Mouse (Mus musculus) embryonic facial prominence, embryonic 11.5 days (tissue): ENCODE data around the gene Hectd1. TPM values are rescaled to one million over a fixed set of nuclear protein-coding genes. Genes with fewer than 3 reads are reported as not detected.

Experiments
- ATAC-seq: fragments of 200-750 bp; cut with Nextera tagmentation; replicated peaks from 2 replicates; pipeline ENCODE4 v1.8.0; 2017; ENCODE audit warnings: low read depth; ENCODE audit not compliant: insufficient number of reproducible peaks, low FRiP score, low TSS enrichment
- DNase-seq: peaks from one replicate; pipeline ENCODE4 v3.0.0-alpha.2; 2015; ENCODE audit warnings: low spot score
- H3K27ac ChIP-seq: fragments of 300-500 bp; sonication (generic); replicated peaks from 2 replicates; pipeline ENCODE4 v1.5.1; 2014; ENCODE audit warnings: mild to moderate bottlenecking, low read depth, low read length, control low read depth
- H3K27me3 ChIP-seq: fragments of 300-500 bp; sonication (generic); 2 replicates; pipeline ENCODE4 v1.6.1; 2014; ENCODE audit warnings: mild to moderate bottlenecking, low read length, moderate library complexity, mixed read lengths; ENCODE audit not compliant: control insufficient read depth, insufficient read depth
- H3K36me3 ChIP-seq: fragments of 300-500 bp; sonication (generic); replicated peaks from 2 replicates; pipeline ENCODE4 v1.6.1; 2014; ENCODE audit warnings: low read depth, mild to moderate bottlenecking, low read length, moderate library complexity, mixed read lengths; ENCODE audit not compliant: control insufficient read depth, insufficient read depth
- H3K4me1 ChIP-seq: fragments of 300-500 bp; sonication (generic); 2 replicates; pipeline ENCODE4 v1.6.1; 2014; ENCODE audit warnings: low read length, mixed read lengths; ENCODE audit not compliant: control insufficient read depth, insufficient read depth
- H3K4me2 ChIP-seq: fragments of 300-500 bp; sonication (generic); 2 replicates; pipeline ENCODE4 v1.6.1; 2014; ENCODE audit warnings: low read depth, mild to moderate bottlenecking, control low read depth, low read length, moderate library complexity
- H3K4me3 ChIP-seq: fragments of 300-500 bp; sonication (generic); 2 replicates; pipeline ENCODE4 v1.5.1; 2014; ENCODE audit warnings: low read depth, low read length, control low read depth
- H3K9ac ChIP-seq: fragments of 300-500 bp; sonication (generic); replicated peaks from 2 replicates; pipeline ENCODE4 v1.6.1; 2014; ENCODE audit warnings: mild to moderate bottlenecking, control low read depth, low read length
- H3K9me3 ChIP-seq: fragments of 300-500 bp; sonication (generic); replicated peaks from 2 replicates; pipeline ENCODE4 v1.6.1; 2016; ENCODE audit warnings: mild to moderate bottlenecking, low read length, inconsistent platforms, mixed read lengths; ENCODE audit not compliant: control insufficient read depth
- WGBS: fragments of 180-500 bp; shearing (Covaris S2); extraction: QIAGEN DNeasy Blood & Tissue Kit; methylation state at CpG from one replicate; pipeline ENCODE4 v1.1.7; 2014; 5-methylcytosine and 5-hydroxymethylcytosine counted together
- polyA plus RNA-seq: library from polyadenylated mRNA; unstranded; fragments of >200 nt; fragmentation: Nextera tagmentation; extraction: Ambion mirVana; gene quantifications from 2 replicates; pipeline ENCODE4 v1.2.1, GENCODE M21; 2014

Hectd1 gene
- polyA plus RNA-seq, 1 experiment from 2014 or later, result 33.7 TPM

DNA sequence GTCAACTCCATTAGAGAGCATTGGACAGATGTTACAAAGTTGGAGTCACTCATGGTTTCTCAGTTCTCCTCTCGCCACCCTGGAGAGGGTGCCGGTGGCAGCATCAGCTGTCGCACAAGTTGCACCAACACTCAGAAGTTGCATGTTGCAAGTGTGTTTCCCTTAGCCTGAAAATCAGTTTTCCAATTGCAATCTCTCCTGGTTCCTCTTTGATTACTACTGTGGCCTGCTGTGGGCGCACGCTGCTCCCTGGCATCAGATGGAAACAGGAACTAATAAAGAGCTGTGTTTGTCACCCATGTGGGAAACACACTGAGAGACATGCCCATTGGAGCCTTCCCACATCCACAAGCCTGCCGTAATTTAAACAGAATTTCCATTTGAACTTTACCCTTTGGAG, 110.7 kb downstream of the Hectd1 start:
- H3K4me2 ChIP-seq, result no peak overlapping the region
- DNase-seq (no peak), ATAC-seq (no peak)
- 84% methylated on average over 6 of the region's 6 CpGs for WGBS
- no peaks in the 10 kb centered on the region for H3K27me3 ChIP-seq
- no peaks in the 10 kb centered on the region for H3K36me3 ChIP-seq
- no peak overlapping the region for H3K4me3 ChIP-seq
- no peak overlapping the region for H3K9ac ChIP-seq
- no peak overlapping the region for H3K27ac ChIP-seq
- no peaks in the 10 kb centered on the region for H3K4me1 ChIP-seq
- no peaks in the 10 kb centered on the region for H3K9me3 ChIP-seq

GRCm38 (mm10) chr12:51712685-51713084, 116.7 kb downstream of the Hectd1 start:
- no peaks in the 10 kb centered on the region for H3K9me3 ChIP-seq
- no peak overlapping the region for H3K4me3 ChIP-seq
- no peak for ATAC-seq
- no peak overlapping the region for H3K4me2 ChIP-seq
- H3K9ac ChIP-seq, result no peak overlapping the region
- no peaks in the 10 kb centered on the region for H3K36me3 ChIP-seq
- no peaks in the 10 kb centered on the region for H3K4me1 ChIP-seq
- DNase-seq, result no peak
- WGBS, result 72% methylated on average over 1 of the region's 1 CpGs
- no peaks in the 10 kb centered on the region for H3K27me3 ChIP-seq
- no peak overlapping the region for H3K27ac ChIP-seq

GRCm38 (mm10) chr12:51710154-51710553, 119.2 kb downstream of the Hectd1 start:
- 59% methylated on average over 5 of the region's 5 CpGs for WGBS

GRCm38 (mm10) chr12:51709741-51710140, 119.6 kb downstream of the Hectd1 start:
- no peaks in the 10 kb centered on the region for H3K27me3 ChIP-seq
- H3K4me3 ChIP-seq, result no peak overlapping the region
- no peak for ATAC-seq
- H3K9ac ChIP-seq, result no peak overlapping the region
- WGBS, result 76% methylated on average over 3 of the region's 3 CpGs
- H3K36me3 ChIP-seq, result no peaks in the 10 kb centered on the region
- H3K4me2 ChIP-seq, result no peak overlapping the region
- no peak overlapping the region for H3K27ac ChIP-seq
- no peaks in the 10 kb centered on the region for H3K4me1 ChIP-seq
- DNase-seq, result no peak
- no peaks in the 10 kb centered on the region for H3K9me3 ChIP-seq

More at GRCm38 (mm10) chr12:51710154-51710553, 119.2 kb downstream of the Hectd1 start:
- Histone ChIP-seq H3K4me2 (no peak overlapping the region), H3K9ac (no peak overlapping the region), H3K27me3 (no peaks in the 10 kb centered on the region), H3K27ac (no peak overlapping the region), H3K9me3 (no peaks in the 10 kb centered on the region), H3K36me3 (no peaks in the 10 kb centered on the region), H3K4me1 (no peaks in the 10 kb centered on the region), H3K4me3 (no peak overlapping the region)
- ATAC-seq (no peak), DNase-seq (no peak)

DNA sequence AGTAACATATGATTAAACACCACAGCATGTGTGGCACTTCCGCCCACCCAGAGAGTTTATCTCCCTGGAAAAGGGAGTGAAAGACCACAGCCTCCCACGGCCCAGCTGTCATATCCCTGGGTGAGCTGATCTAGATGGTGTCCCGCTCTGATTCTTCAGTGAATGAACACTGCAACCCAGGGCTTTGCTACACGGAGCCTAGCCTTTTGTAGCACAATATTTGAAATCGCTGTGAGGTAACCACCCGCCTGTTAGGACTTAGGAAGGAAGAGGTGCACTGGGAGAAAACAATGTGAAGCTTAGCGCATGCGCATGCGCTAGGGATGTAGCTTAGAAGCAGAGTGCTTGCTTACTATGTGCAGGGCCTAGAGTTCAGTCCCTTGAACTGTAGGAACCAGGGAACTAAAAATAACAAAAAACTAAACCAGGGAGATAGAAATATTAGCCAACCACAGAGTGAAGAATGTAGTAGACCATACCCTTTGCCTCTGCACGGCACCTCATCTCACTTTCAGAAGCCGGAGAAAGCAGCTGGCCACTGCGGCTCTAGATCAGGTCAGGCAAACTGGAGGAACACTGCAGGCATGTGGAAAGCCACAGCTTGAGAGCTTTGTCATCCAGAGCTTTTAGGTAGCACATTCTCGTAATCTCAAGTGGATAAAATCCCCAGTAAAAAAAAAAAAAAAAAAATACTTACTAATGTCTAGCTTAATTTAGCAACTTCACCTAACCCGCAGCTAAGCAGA, 120.2 kb downstream of the Hectd1 start:
- Histone ChIP-seq H3K36me3 (no peaks in the 10 kb centered on the region), H3K4me3 (no peak overlapping the region), H3K9ac (no peak overlapping the region), H3K9me3 (no peaks in the 10 kb centered on the region), H3K27ac (no peak overlapping the region), H3K4me2 (no peak overlapping the region), H3K4me1 (no peaks in the 10 kb centered on the region), H3K27me3 (no peaks in the 10 kb centered on the region)
- whole genome bisulfite sequencing, result 70% methylated on average over 14 of the region's 14 CpGs
- ATAC-seq (no peak), DNase-seq (no peak)

GRCm38 (mm10) chr12:51706673-51707235, 122.6 kb downstream of the Hectd1 start:
- Histone ChIP-seq H3K27ac (no peak overlapping the region), H3K4me2 (no peak overlapping the region), H3K9ac (no peak overlapping the region), H3K4me1 (no peaks in the 10 kb centered on the region), H3K4me3 (no peak overlapping the region), H3K36me3 (no peaks in the 10 kb centered on the region), H3K27me3 (no peaks in the 10 kb centered on the region), H3K9me3 (no peaks in the 10 kb centered on the region)
- no peak for DNase-seq
- 80% methylated on average over 5 of the region's 5 CpGs for WGBS
- ATAC-seq, result no peak

DNA sequence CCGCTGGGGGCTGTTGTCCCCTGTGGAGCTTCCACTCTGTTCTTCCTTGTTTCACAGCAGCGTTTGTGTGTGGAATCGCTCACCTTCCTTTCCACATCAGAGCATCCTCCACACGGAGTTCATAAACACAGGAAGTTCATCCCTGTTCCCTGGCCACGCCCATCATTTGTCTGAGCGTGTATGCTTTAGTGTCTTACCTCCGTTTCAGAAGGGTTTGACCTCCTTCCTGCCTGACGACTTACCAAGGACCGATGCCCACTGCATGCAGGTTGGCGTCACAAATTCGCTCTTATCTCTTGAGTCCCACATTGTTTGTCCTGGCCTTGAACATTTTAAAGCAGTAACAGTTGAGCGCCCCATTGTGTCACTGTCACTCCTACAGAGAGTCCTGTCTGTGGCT, 123.6 kb downstream of the Hectd1 start:
- no peak for DNase-seq
- ATAC-seq, result no peak
- no peaks in the 10 kb centered on the region for H3K27me3 ChIP-seq

DNA sequence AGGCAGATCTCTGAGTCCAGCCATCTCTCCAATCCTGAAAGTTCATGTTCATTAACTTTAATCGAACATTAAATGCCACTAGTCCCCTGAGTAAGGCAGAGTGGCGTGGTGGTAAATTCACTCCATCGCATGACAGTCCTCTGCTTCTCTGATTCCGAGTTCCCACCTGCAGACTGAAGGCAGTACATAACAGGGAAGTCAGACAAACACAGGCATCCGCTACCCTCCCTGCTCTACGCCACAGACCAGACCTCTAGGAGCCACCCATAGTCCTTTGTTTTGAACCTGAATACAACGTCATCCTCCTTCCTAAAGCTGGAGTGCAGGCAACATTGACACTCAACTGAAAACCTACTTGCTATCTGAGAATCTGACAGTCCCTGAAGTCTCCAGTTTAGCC, 124.8 kb downstream of the Hectd1 start:
- no peak overlapping the region for H3K27ac ChIP-seq
- H3K36me3 ChIP-seq, result no peaks in the 10 kb centered on the region
- no peaks in the 10 kb centered on the region for H3K9me3 ChIP-seq
- H3K4me3 ChIP-seq, result no peak overlapping the region
- no peaks in the 10 kb centered on the region for H3K27me3 ChIP-seq
- H3K4me2 ChIP-seq, result no peak overlapping the region
- ATAC-seq (no peak), DNase-seq (no peak)
- 73% methylated on average over 7 of the region's 7 CpGs for WGBS
- no peaks in the 10 kb centered on the region for H3K4me1 ChIP-seq
- no peak overlapping the region for H3K9ac ChIP-seq

More for the DNA sequence above, 123.6 kb downstream of the Hectd1 start:
- WGBS, result 85% methylated on average over 12 of the region's 12 CpGs
- Histone ChIP-seq H3K4me1 (no peaks in the 10 kb centered on the region), H3K4me3 (no peak overlapping the region), H3K36me3 (no peaks in the 10 kb centered on the region), H3K4me2 (no peak overlapping the region), H3K9ac (no peak overlapping the region), H3K27ac (no peak overlapping the region), H3K9me3 (no peaks in the 10 kb centered on the region)
